30 mouse cellular contexts compared by ENCODE assay signal in genomic region chr6:100331055-100331454, GRCm38 (mm10). TPM values are rescaled to one million over a fixed set of nuclear protein-coding genes. Genes with fewer than 3 reads are reported as not detected.
A peak's percentile ranks its signal among the peaks of the same experiment; 100 is the strongest.
DNase-seq lines count a peak whose midpoint lies in the region; ATAC-seq lines count a peak whose summit lies in the region.
"Had no signal": no experiment of that assay in that cellular context is flagged by ENCODE, and none has a peak within 500 bp of the region (broad histone marks: within the 10 kb centered on the region; RNA-seq: fewer than 3 reads in every experiment).

No protein-coding gene starts in this region.

- no peak overlapping the region for H3K4me2 ChIP-seq in midbrain, embryonic 11.5 days
- H3K4me2 ChIP-seq in kidney, embryonic 15.5 days = no peak overlapping the region
- H3K4me2 ChIP-seq: embryonic facial prominence, embryonic 12.5 days; embryonic facial prominence, embryonic 15.5 days; forebrain, embryonic 13.5 days; heart, embryonic 12.5 days; heart, embryonic 15.5 days; hindbrain, embryonic 14.5 days had no signal

- 77% methylated on average over 9 of the region's 9 CpGs for WGBS in midbrain, embryonic 11.5 days
- WGBS in midbrain, embryonic 10.5 days = 70% methylated on average over 9 of the region's 9 CpGs
- 70% methylated on average over 9 of the region's 9 CpGs for WGBS in kidney, embryonic 15.5 days

- no peak overlapping the region for H3K4me3 ChIP-seq in midbrain, embryonic 11.5 days (ENCODE audit: low read depth, low read length)
- H3K4me3 ChIP-seq in midbrain, embryonic 10.5 days = no peak overlapping the region
- H3K4me3 ChIP-seq in kidney, embryonic 15.5 days (replicated peaks) = no peak overlapping the region
- H3K4me3 ChIP-seq: embryonic facial prominence, embryonic 12.5 days; embryonic facial prominence, embryonic 15.5 days; erythroblast, embryonic 14.5 days; forebrain, embryonic 10.5 days; forebrain, embryonic 13.5 days; gastrocnemius, adult 2 months; heart, embryonic 12.5 days; heart, embryonic 15.5 days had no signal

- peaks cover 7% of the 10 kb centered on the region for H3K27me3 ChIP-seq in midbrain, embryonic 11.5 days (ENCODE audit: control insufficient read depth, insufficient read depth, low read length)
- peaks cover 80% of the 10 kb centered on the region for H3K27me3 ChIP-seq in midbrain, embryonic 10.5 days (ENCODE audit: low read depth, poor library complexity, severe bottlenecking)
- peaks cover 12% of the 10 kb centered on the region; the same call in 1 of the 2 replicates for H3K27me3 ChIP-seq in kidney, embryonic 15.5 days
- H3K27me3 ChIP-seq: CH12.LX; embryonic facial prominence, embryonic 12.5 days; embryonic facial prominence, embryonic 15.5 days had no signal

- ATAC-seq in midbrain, embryonic 11.5 days (ENCODE audit: low FRiP score) = no peak
- 0 out of 2 replicates have a peak, but pooled peaks have one; percentile 8 for ATAC-seq in granulocyte monocyte progenitor cell, adult 5-6 weeks (replicated peaks; ENCODE audit: poor library complexity, severe bottlenecking)
- ATAC-seq in megakaryocyte progenitor cell, adult 5-6 weeks (replicated peaks; ENCODE audit: poor library complexity) = peak; percentile 14; the same call in 1 of the 2 replicates
- ATAC-seq in kidney, embryonic 15.5 days (replicated peaks; ENCODE audit: low FRiP score) = no peak
- ATAC-seq: forebrain, postnatal 0 days; hindbrain, postnatal 0 days; inflammation-experienced regulatory T-cells, adult 6 months had no signal

- H3K27ac ChIP-seq in midbrain, embryonic 11.5 days (ENCODE audit: low read depth, low read length) = no peak overlapping the region
- no peak overlapping the region for H3K27ac ChIP-seq in midbrain, embryonic 10.5 days (replicated peaks)
- H3K27ac ChIP-seq in kidney, embryonic 15.5 days = no peak overlapping the region
- H3K27ac ChIP-seq: embryonic facial prominence, embryonic 12.5 days; embryonic facial prominence, embryonic 15.5 days; forebrain, embryonic 10.5 days; forebrain, embryonic 13.5 days; gastrocnemius, adult 2 months; heart, embryonic 15.5 days; hindbrain, embryonic 14.5 days; hindbrain, postnatal 0 days had no signal

- no peak overlapping the region for H3K9ac ChIP-seq in midbrain, embryonic 11.5 days (ENCODE audit: low read length)
- no peak overlapping the region for H3K9ac ChIP-seq in kidney, embryonic 15.5 days
- H3K9ac ChIP-seq: embryonic facial prominence, embryonic 12.5 days; embryonic facial prominence, embryonic 15.5 days; forebrain, embryonic 13.5 days; forebrain, postnatal 0 days; heart, embryonic 12.5 days; heart, embryonic 15.5 days; hindbrain, embryonic 14.5 days had no signal

- no peaks in the 10 kb centered on the region for H3K9me3 ChIP-seq in midbrain, embryonic 11.5 days (ENCODE audit: control insufficient read depth, low read length)
- H3K9me3 ChIP-seq in midbrain, embryonic 10.5 days (replicated peaks) = no peaks in the 10 kb centered on the region
- H3K9me3 ChIP-seq in kidney, embryonic 15.5 days (replicated peaks) = 0 out of 2 replicates have a peak, but pooled peaks cover 3% of the 10 kb centered on the region
- H3K9me3 ChIP-seq: embryonic facial prominence, embryonic 12.5 days; embryonic facial prominence, embryonic 15.5 days; forebrain, embryonic 10.5 days; forebrain, embryonic 13.5 days; heart, embryonic 15.5 days had no signal

- H3K36me3 ChIP-seq in midbrain, embryonic 11.5 days (ENCODE audit: control insufficient read depth, insufficient read depth, low read length) = no peaks in the 10 kb centered on the region
- H3K36me3 ChIP-seq in midbrain, embryonic 10.5 days = no peaks in the 10 kb centered on the region
- H3K36me3 ChIP-seq in kidney, embryonic 15.5 days = no peaks in the 10 kb centered on the region
- H3K36me3 ChIP-seq: embryonic facial prominence, embryonic 12.5 days; embryonic facial prominence, embryonic 15.5 days; forebrain, embryonic 10.5 days; heart, embryonic 12.5 days; heart, embryonic 15.5 days had no signal

- peak; percentile 12 for DNase-seq in midbrain, embryonic 11.5 days (ENCODE audit: low spot score, missing footprints)
- no peak for DNase-seq in midbrain, embryonic 10.5 days (ENCODE audit: low spot score)
- no peak for DNase-seq in adrenal gland, adult (ENCODE audit: inconsistent age in 2 of 2, low spot score in 1 of 2)
- DNase-seq in ovary, adult 18-20 months (ENCODE audit: low spot score) = no peak
- DNase-seq: adrenal gland, adult 8-10 months; adrenal gland, postnatal 25 days; B cell, adult 2 months; cerebellum, adult 11-12 months; cerebellum, adult 8-10 months; cerebellum, postnatal 10 days; forebrain, postnatal 0 days; gastrocnemius, adult 2 months; gastrocnemius, postnatal 14 days; heart, adult 18-20 months; heart, postnatal 10 days; heart, postnatal 36 days had no signal

- peaks cover 13% of the 10 kb centered on the region for H3K4me1 ChIP-seq in midbrain, embryonic 11.5 days (ENCODE audit: control insufficient read depth, insufficient read depth, low read length)
- peaks cover 27% of the 10 kb centered on the region for H3K4me1 ChIP-seq in midbrain, embryonic 10.5 days
- peaks cover 17% of the 10 kb centered on the region for H3K4me1 ChIP-seq in kidney, embryonic 15.5 days

RNA-seq across cellular contexts. Expression of gene Rybp, which starts 43.8 kb away (rescaled TPM):
- 10.0 and 10.3 TPM in 2 replicates for polyA plus RNA-seq in midbrain, embryonic 11.5 days (2014; fragmentation: Nextera tagmentation; extraction: Ambion mirVana)
- polyA plus RNA-seq in midbrain, embryonic 10.5 days (2016; fragmentation: Nextera tagmentation; extraction: Ambion mirVana) = 11.1 and 11.2 TPM in 2 replicates
- 19.6 and 27.4 TPM in 2 replicates for total RNA-seq in granulocyte monocyte progenitor cell, adult 5-6 weeks (2014; fragmentation: Nextera tagmentation)
- 18.9 and 22.1 TPM in 2 replicates for total RNA-seq in granulocyte monocyte progenitor cell, adult 5-6 weeks (2017)
- 29.9 and 34.5 TPM in 2 replicates for total RNA-seq in megakaryocyte progenitor cell, adult 5-6 weeks (2015)
- total RNA-seq in megakaryocyte progenitor cell, adult 5-6 weeks (2017) = 15.4 and 37.0 TPM in 2 replicates
- 20.3 and 21.3 TPM in 2 replicates for polyA plus RNA-seq in kidney, embryonic 15.5 days (2015; fragmentation: Nextera tagmentation; extraction: Ambion mirVana)

Comparison
In these comparisons a context has a peak if more than half of its experiments do, and no peak if none do; other contexts are left out.
1. ATAC-seq: peak in granulocyte monocyte progenitor cell, adult 5-6 weeks (single experiment) and megakaryocyte progenitor cell, adult 5-6 weeks (single experiment); none in midbrain, embryonic 11.5 days (single experiment) and kidney, embryonic 15.5 days (single experiment).